Mouse (Mus musculus): ENCODE data around the gene Olfr619. TPM values are rescaled to one million over a fixed set of nuclear protein-coding genes. Genes with fewer than 3 reads are reported as not detected.

Gene Olfr619
- total RNA-seq (2021) = not detected
- long read RNA-seq, experiment 1 = 0 reads
- long read RNA-seq, experiment 2 = 0 reads

GRCm38 (mm10) chr7:103600275-103600674 is at the start of gene Olfr619:
Olfr619 (plus strand) TSS chr7:103600575.
- DNase-seq = no peak

GRCm38 (mm10) chr7:103555779-103556178 is 44.6 kb upstream of the Olfr619 start, which contains the start of gene Olfr615:
Olfr615 (plus strand) TSS chr7:103556079.
- DNase-seq = no peak

- no peak for DNase-seq
These were observed 31.3 kb upstream of the Olfr619 start, which contains the start of gene Olfr616 for GRCm38 (mm10) chr7:103569043-103569442. Olfr616 (minus strand) TSS chr7:103569143.

- no peak for DNase-seq
These were observed 27.6 kb upstream of the Olfr619 start, which contains the start of gene Olfr617 for GRCm38 (mm10) chr7:103572761-103573160. Olfr617 (plus strand) TSS chr7:103573061.

- DNase-seq = no peak
These were observed 10.6 kb upstream of the Olfr619 start, which contains the start of gene Olfr618 for GRCm38 (mm10) chr7:103589803-103590202. Olfr618 (plus strand) TSS chr7:103590103.

GRCm38 (mm10) chr7:103607425-103607824 is 7.0 kb downstream of the Olfr619 start:
- no peak for DNase-seq

GRCm38 (mm10) chr7:103612434-103612833 is 12.1 kb downstream of the Olfr619 start, which contains the start of gene Olfr620:
Olfr620 (minus strand) TSS chr7:103612534.
- no peak for DNase-seq

GRCm38 (mm10) chr7:103636795-103637194 is 36.4 kb downstream of the Olfr619 start:
- no peak for DNase-seq

GRCm38 (mm10) chr7:103642602-103643001 is 42.2 kb downstream of the Olfr619 start, which contains the start of gene Olfr622:
Olfr622 (minus strand) TSS chr7:103642702.
- no peak for DNase-seq

- no peak for DNase-seq
These were observed 43.7 kb downstream of the Olfr619 start for GRCm38 (mm10) chr7:103644070-103644469.

Small RNA genes within 50 kb of the gene (microRNA-seq; reads per million reads assigned to microRNA genes)
- gene Gm26506 = 0 reads per million in 2 experiments

Other genes with a start within 250 kb of the Olfr619 start
- not detected for gene Olfr601, start 237.9 kb upstream of the Olfr619 start, total RNA-seq (2021)
- not detected for gene Olfr603, start 214.4 kb upstream of the Olfr619 start, total RNA-seq (2021)
- gene Usp17lc, start 185.5 kb upstream of the Olfr619 start, total RNA-seq (2021) = not detected
- not detected for gene Olfr605, start 155.1 kb upstream of the Olfr619 start, total RNA-seq (2021)
- not detected for gene Olfr606, start 151.5 kb upstream of the Olfr619 start, total RNA-seq (2021)
- gene Olfr607, start 136.4 kb upstream of the Olfr619 start, total RNA-seq (2021) = not detected
- not detected for gene Olfr608, start 130.7 kb upstream of the Olfr619 start, total RNA-seq (2021)
- gene Olfr609, start 102.5 kb upstream of the Olfr619 start, total RNA-seq (2021) = not detected
- gene Olfr610, start 88.5 kb upstream of the Olfr619 start, total RNA-seq (2021) = not detected
- gene Olfr611, start 79.7 kb upstream of the Olfr619 start, total RNA-seq (2021) = not detected
- not detected for gene Olfr612, start 57.9 kb upstream of the Olfr619 start, total RNA-seq (2021)
- gene Olfr613, start 52.5 kb upstream of the Olfr619 start, total RNA-seq (2021) = not detected
- gene Olfr615, start 44.5 kb upstream of the Olfr619 start, total RNA-seq (2021) = not detected
- not detected for gene Olfr616, start 31.4 kb upstream of the Olfr619 start, total RNA-seq (2021)
- gene Olfr617, start 27.5 kb upstream of the Olfr619 start, total RNA-seq (2021) = not detected
- not detected for gene Olfr618, start 10.5 kb upstream of the Olfr619 start, total RNA-seq (2021)
- gene Olfr620, start 12.0 kb downstream of the Olfr619 start, total RNA-seq (2021) = not detected
- gene Olfr622, start 42.1 kb downstream of the Olfr619 start, total RNA-seq (2021) = not detected
- not detected for gene Olfr623, start 63.1 kb downstream of the Olfr619 start, total RNA-seq (2021)
- gene Olfr624, start 70.6 kb downstream of the Olfr619 start, total RNA-seq (2021) = not detected
- gene Olfr625-ps1, start 82.1 kb downstream of the Olfr619 start, total RNA-seq (2021) = not detected
- gene Olfr243, start 114.1 kb downstream of the Olfr619 start, total RNA-seq (2021) = not detected
- gene Olfr628, start 129.8 kb downstream of the Olfr619 start, total RNA-seq (2021) = not detected
- not detected for gene Olfr629, start 144.4 kb downstream of the Olfr619 start, total RNA-seq (2021)
- not detected for gene Olfr630, start 156.8 kb downstream of the Olfr619 start, total RNA-seq (2021)
- gene Olfr69, start 171.0 kb downstream of the Olfr619 start, total RNA-seq (2021) = not detected
- gene Olfr68, start 179.1 kb downstream of the Olfr619 start, total RNA-seq (2021) = not detected
- not detected for gene Olfr67, start 191.2 kb downstream of the Olfr619 start, total RNA-seq (2021)
- 100 to 1,000 TPM; 105 to 167 TPM for gene Hbb-bt, start 213.4 kb downstream of the Olfr619 start, total RNA-seq (2021)
- gene Hbb-bs, start 227.5 kb downstream of the Olfr619 start, total RNA-seq (2021) = 1,000 to 10,000 TPM in 1 of 2 experiments, 100 to 1,000 TPM in 1; 926 to 1,441 TPM
- gene Hbb-bh2, start 239.9 kb downstream of the Olfr619 start, total RNA-seq (2021) = not detected
- gene Hbb-bh1, start 242.6 kb downstream of the Olfr619 start, total RNA-seq (2021) = not detected